Mouse (Mus musculus): ENCODE measurements around the gene Sgf29.
"Not testable (repeated sequence)": the region's sequence is repeated elsewhere in the genome, so short reads cannot be mapped to it uniquely, and the experiment has no call there.

The Sgf29 gene

DNA sequence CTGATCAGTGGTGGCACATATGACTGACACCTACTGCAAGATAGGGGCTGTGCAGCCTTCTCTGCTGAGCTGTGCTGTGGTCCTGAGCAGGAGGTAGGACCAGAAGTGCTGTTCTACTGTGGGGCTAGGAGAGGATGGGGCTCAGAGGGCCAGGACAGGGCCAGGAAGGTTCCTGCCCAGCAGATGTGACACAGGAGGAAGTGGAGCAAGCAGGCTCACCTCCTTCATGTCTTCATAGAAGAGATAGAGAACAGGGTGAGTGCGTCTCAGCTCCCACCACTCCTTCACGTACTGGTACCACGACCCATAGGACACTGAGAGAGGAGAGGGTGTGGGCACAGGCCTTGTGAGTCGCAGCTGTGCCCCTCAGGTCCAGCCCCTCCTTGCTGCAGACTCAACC lies 39.0 kb downstream of the Sgf29 start:
- ATAC-seq (ENCODE audit: low TSS enrichment): not testable (repeated sequence)

GRCm38 (mm10) chr7:126689021-126689420 lies 39.9 kb downstream of the Sgf29 start:
- no peak for ATAC-seq (ENCODE audit: low TSS enrichment)

DNA sequence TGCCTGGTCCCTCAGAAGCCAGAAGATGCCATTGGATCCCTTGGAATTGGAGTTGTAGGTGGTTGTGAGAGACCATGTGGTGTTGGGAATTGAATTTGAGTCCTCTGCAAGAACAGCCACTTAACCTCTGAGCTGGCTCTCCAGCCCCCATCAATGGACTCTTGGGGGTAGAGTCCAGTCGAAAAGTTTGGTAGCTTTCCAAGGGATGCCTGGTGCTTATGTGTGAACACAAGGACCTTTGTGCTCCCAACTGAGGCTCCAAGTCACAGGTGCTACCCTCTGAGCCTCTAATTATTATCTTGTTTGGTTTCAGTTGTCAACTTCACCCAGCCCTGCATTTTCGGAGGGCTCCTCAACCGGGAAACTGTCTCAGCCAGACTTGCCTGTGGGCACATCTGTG lies 41.6 kb downstream of the Sgf29 start:
- ATAC-seq (ENCODE audit: low TSS enrichment): no peak

GRCm38 (mm10) chr7:126691676-126692075 lies 42.6 kb downstream of the Sgf29 start:
- ATAC-seq (ENCODE audit: low TSS enrichment): no peak

GRCm38 (mm10) chr7:126692426-126692825 lies 43.3 kb downstream of the Sgf29 start:
- ATAC-seq (ENCODE audit: low TSS enrichment): no peak

- no peak for ATAC-seq (ENCODE audit: low TSS enrichment)
These were observed 44.1 kb downstream of the Sgf29 start for GRCm38 (mm10) chr7:126693256-126693655.

DNA sequence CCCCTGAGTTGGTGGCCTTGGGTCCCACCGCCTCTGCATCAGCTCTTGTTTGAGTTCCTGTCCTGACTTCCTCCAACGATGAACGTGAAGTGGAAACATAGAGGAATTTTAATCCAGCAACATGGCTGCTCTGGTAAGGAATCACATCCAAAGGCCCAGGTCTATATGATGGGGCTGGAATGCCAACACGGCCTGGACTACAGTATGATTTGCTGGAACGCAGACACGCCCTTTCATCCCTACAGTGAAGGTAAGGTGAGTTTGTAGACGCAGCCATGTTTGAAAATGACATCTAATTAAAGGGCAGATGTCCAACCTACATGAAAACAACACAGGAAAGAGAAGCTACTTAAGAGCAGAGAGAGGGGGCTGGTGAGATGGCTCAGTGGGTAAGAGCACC lies 44.7 kb downstream of the Sgf29 start:
- no peak for ATAC-seq (ENCODE audit: low TSS enrichment)

DNA sequence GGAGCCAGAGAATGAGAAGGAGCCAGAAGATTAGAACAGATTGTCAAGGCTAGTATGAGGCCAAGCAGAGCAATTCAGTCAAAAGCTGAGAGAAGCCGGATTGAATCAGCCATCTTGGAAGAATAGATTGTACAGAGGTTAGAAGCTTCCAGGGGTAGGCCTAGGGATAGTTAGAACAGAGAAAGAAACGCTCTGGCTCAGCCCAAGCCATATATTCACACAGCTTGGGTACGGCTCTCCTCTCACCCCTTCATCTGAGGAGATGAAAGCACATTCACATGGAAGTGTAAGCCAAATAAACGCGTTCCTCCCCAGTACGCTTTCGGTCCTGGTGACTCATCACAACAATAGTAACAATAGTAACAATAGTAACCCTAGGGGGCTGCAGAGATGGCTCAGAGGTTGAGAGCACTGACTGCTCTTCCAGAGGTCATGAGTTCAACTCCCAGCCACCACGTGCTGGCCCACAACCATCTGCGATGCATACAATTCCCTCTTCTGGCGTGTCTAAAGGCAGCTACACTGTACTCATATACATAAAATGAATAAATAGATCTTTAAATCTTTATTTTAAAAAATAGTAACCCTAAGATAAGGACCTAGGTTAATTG lies 45.4 kb downstream of the Sgf29 start:
- no peak for ATAC-seq (ENCODE audit: low TSS enrichment)

DNA sequence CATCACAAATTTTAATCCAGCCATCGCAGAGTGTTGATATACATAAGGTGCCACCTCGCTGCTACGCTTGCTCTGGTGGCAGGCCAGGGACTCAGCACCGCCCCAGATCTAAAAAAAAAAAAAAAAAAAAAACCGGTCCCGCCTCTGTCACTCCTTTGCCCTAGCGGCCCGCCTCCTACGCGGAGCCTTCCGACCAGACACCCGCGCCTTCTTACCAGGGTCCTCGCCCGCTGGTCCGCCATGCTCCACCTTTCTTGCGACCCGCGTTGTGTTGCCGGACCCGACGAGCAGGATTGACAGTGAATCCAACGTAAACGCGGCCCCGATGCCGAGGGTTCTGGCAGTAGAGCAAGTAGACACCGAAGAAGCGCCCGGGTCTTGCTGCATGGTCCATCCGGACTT lies 46.1 kb downstream of the Sgf29 start, which contains the start of gene Bola2:
Gene Bola2, plus strand, starts transcription at position 192 of the 402 bp plus-strand sequence.
- peak; percentile 35; the same call in 1 of the 2 replicates for ATAC-seq (ENCODE audit: low TSS enrichment)

DNA sequence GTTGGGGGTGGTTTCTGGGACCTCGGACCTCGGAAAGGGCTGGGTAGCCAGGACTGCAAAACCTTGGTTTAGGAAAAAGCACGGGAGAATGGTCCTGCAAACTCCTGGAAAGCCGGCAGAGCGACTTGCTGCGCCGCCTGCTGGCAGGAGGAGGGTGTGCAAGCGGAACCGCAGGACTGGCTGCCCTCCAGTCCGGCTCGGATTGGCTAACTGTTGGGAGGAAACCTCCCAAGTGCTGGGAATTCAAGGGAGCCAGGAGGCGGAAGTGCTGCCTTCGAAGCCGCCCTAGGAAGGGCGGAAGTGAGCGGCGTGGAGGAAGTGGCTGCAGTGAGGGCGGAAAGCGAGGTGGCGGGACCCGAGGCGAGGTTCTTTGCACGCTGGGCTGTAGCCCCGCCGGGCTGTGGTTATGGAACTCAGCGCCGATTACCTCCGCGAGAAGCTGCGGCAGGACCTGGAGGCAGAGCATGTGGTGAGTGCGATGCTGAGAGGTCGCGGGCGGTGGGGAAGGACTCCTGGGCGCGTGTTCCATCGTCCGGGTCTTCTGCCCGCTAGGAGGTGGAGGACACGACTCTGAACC lies 46.6 kb downstream of the Sgf29 start, which contains the start of gene Slx1b:
Gene Slx1b, minus strand, starts transcription at position 154 of the 577 bp plus-strand sequence.
- ATAC-seq (ENCODE audit: low TSS enrichment): peak; percentile 92

DNA sequence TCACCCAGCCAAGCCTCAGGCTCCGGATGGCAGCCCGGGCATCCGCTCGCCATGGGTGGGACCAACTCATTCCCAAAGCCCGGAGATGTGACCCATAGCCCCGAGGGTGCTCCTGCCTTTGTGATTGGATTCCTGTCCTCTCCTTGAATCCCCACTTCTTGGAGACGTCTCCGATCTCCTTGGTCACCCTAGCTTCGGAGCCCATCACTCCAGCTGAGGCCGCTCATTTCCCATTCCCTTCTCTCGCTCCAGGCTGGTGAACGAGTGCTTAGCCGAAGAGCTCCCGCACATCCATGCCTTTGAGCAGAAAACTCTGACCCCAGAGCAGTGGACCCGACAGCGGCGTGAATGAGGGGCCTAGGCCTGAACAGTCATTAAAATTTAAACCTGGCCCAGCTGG lies 47.2 kb downstream of the Sgf29 start:
- ATAC-seq (ENCODE audit: low TSS enrichment): no peak

GRCm38 (mm10) chr7:126696886-126697285 lies 47.8 kb downstream of the Sgf29 start:
- no peak for ATAC-seq (ENCODE audit: low TSS enrichment)

GRCm38 (mm10) chr7:126697838-126698237 lies 48.7 kb downstream of the Sgf29 start:
- ATAC-seq (ENCODE audit: low TSS enrichment): no peak

GRCm38 (mm10) chr7:126700063-126701015 lies 51.2 kb downstream of the Sgf29 start:
- ATAC-seq (ENCODE audit: low TSS enrichment): no peak

DNA sequence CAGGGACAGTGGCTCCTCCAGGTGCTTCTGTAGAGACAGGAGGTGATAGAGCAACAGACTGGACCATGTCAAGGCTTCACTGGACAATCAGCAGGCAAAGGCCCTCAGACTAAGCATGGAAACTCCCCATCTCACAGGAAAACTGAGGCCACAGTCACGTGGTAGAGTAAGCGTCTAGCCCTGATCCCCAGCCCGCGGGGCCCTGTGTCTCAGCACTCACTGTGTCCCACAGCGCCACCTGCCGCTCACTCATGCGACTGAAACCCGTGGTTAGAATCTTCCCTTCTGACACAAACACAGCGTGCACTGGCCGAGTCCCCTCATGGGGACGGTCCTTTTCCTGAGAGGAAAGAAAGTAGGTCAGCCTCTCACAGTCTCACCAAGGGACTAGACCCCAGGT lies 52.0 kb downstream of the Sgf29 start:
- ATAC-seq (ENCODE audit: low TSS enrichment): 0 out of 2 replicates have a peak, but pooled peaks have one; percentile 26

- no peak for ATAC-seq (ENCODE audit: low TSS enrichment)
These were observed 52.6 kb downstream of the Sgf29 start for GRCm38 (mm10) chr7:126701559-126702357.

DNA sequence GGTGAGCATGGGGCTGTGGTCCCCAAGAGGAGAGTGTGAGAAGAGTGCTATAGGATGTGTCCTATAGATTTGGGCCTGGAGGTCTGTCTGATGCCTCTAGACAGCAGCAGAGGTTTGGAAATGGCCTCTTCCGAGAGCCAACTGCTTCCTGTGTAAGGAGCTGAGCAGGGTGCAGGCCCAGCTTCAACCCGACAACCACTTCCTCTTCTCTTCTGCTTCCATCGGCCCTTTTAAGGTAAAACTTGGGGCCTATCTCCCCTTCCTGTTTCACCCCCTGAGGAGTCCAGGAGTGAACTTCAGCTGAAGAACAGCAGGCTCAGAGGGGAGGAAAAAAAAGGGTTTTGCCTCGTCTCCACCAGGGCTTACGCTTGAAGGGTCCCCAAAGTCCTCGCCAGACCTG lies 53.2 kb downstream of the Sgf29 start:
- no peak for ATAC-seq (ENCODE audit: low TSS enrichment)

GRCm38 (mm10) chr7:126702861-126703756 lies 54.0 kb downstream of the Sgf29 start:
- no peak for ATAC-seq (ENCODE audit: low TSS enrichment)

GRCm38 (mm10) chr7:126703757-126704077 lies 54.6 kb downstream of the Sgf29 start:
- ATAC-seq (ENCODE audit: low TSS enrichment): 0 out of 2 replicates have a peak, but pooled peaks have one; percentile 21

- ATAC-seq (ENCODE audit: low TSS enrichment): peak; percentile 83
These were observed 55.2 kb downstream of the Sgf29 start for GRCm38 (mm10) chr7:126704121-126704980.
